Mouse (Mus musculus) layer of hippocampus, postnatal 14 days (tissue): ENCODE measurements around the gene Timm22. TPM values are rescaled to one million over a fixed set of nuclear protein-coding genes. Genes with fewer than 3 reads are reported as not detected.

Source experiments
- DNase-seq, 2 experiments: peaks; one replicate each; pipeline ENCODE4 v3.0.0; 2021 to 2022; ENCODE audit warnings: low spot score in 2 of 2, mixed read lengths in 1 of 2
- total RNA-seq, 2 experiments: library from RNA; stranded (reverse); gene quantifications; 2 replicates each; pipeline ENCODE4 v1.2.3; 2021

The Timm22 gene
- total RNA-seq, 2 experiments from 2014 or later: 30.2 to 33.0 TPM

GRCm38 (mm10) chr11:76429556-76429955, 22.8 kb downstream of the Timm22 start:
- DNase-seq: no peak

DNA sequence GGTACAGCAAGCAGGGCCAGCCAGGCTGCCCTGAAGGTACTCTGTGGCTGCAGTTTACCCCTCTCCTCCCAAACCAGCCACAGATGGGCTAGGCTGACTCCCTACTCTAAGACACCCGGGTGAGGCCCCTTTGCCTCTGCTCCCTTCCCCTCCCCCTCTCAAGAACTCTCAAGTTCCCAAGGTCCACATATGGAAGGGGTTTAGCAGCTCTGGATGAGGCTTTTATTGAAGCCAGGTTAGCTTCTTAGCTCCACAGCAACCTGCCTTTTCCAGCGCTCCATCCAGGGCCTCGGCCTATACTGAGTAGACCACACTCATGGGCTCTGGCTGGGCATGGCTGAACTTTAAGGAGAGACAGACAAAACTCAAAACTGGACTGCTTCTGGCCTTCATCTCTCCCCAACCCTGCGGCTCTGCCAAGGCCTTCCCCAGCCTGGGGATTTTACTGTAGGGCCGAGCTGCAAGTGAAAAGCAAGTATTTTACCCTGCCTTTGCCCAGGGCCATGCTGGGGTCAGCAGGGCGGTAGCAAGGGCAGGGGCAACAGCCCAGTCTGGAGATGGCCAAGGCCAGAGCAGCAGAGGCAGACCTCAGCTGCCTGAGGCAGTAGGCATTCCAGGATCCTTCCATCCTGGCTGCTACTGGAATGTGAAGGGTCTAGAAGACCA, 23.3 kb downstream of the Timm22 start:
- no peak for DNase-seq

DNA sequence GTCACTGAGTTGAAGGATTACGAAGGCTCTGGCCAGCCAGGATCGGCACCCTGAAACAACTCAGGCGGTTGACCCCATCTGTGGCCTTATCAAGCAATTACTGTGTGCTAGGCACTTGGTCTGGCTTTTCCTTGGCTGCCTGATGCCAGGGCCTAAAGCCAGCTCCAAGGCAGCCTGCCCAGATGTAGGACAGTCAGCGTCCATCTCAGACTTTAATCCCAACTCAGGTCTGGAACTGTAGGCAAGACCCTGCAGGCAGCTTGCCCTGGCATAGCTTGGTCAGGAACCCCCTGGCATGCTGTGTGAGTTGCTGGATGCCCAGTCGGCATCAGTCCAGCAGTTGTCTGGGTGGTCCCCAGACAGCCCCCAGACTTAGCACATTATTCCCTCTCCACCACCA, 29.3 kb downstream of the Timm22 start:
- no peak for DNase-seq

DNA sequence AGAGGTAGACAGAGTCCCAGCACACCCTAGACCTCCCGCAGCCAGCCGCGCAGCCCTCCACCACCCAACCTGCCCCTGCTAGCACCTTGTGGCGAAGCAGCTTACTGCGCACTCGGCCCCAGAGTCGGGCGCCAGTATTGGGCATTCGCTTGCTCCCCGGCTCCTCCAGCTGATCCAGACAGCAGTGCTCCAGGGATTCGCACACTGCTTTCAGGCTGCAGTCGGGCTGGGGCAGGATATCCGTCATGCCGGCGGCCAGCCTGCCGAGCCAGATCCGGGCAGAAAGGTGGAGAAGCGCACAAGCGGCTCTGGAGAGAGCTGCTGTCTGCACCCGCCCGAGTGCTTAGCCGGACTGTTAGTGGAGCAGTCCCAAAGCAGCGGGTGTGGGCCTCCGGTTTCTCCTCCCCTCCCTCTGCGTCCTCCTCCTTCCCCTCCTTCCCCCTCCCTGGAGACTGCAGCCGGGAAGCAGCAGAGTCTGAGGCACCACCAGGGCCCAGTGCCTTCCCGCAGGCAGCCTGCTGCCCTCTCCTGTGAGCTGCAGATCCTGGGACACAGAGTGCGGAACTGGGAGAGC, 30.2 kb downstream of the Timm22 start:
- DNase-seq: no peak

- DNase-seq: peak in 1 of 2 experiments; percentile 70
Observed at GRCm38 (mm10) chr11:76439666-76440065, 32.9 kb downstream of the Timm22 start.

GRCm38 (mm10) chr11:76445459-76445858, 38.7 kb downstream of the Timm22 start:
- DNase-seq: no peak

DNA sequence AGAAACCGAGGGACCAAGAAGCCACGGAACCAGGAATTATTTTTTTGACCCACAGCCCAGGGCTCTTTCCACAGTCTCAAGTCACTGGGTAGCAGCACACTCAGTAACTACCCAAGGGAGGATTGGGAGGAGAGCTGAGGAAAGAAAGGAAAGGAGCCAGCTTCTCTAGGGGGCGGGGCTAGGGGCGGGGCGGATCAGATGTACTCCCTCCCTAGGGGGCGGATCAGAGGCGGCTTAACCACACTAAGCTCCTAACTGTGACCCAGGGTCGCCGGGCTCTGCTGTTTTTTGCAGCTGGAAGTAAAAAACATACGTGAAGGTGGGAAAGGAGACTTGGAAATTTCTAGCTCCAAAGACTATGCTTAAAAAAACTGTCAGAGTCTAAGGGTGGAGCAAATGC, 39.5 kb downstream of the Timm22 start:
- DNase-seq: no peak

DNA sequence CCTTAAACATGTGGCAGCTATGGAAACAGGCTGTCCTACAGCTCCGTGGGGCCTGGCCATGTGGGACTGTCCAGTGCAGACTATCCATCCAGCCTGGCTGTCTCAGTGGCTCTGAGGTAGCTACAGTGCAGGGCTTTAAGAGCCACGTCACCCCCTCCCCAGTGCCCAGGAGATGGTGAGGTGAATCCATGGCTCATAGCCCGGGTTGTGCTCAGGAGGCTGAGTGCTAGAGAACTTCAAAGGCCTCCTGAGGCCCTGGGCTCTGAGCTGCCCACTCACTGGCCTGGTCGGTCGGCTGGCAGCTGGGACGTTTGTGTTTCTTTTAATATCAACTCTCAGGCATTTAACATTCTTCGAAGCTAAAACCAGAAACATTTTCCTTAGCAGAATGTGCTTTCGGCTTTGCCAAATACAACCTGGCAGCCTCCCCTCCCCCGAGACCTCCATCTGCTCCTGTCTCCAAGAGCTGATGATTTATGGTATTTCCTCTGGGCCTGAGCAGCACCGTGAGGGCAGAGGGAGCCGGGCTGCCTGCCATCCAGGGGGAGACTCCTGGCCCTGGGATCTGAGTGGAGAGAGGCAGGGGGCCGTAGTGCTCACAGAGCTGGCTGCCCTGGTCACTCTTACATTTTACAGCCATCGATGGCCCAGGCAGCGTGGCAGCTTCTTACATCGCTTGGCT, 42.9 kb downstream of the Timm22 start:
- peak; percentile 73 to 83 for DNase-seq

DNA sequence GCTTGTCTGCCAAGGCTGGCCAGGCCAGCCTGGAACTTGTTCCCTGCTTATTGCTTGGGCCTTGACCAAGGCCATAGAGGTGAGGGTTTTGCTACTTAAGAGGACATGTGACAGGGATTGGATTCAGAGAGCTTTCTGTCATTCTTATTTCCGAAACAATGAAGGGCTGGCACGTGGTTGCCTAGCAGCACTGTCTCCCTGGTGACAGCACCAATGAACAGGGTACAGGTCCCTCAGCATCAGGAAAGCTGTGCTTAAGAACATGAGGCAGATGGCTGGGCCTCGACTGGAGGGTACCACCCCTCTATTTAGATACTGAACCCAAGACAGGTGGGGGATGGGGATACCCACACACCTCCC, 43.4 kb downstream of the Timm22 start:
- peak in 1 of 2 experiments; percentile 74 for DNase-seq

DNA sequence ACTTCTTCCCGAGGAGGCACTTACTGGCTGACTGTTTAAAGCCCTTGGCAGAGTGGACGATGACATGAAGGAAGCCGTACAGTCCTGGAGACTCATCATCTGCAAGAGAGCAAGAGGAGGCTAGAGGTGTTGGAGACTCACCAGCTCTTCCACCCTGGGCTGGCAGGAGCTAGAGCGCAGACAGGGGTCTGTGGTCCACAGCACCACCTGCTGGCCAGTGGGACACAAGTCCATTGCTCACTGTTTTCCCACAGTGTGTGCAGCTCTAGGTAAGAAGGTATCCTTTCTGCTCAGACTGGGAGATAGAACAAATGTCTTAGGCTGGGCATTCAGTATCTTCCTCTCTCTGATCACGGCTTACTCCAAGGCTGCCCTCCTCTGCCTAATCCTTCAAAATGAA, 47.7 kb downstream of the Timm22 start:
- DNase-seq: peak; percentile 59 to 68

- DNase-seq: peak; percentile 82 to 86
Observed at GRCm38 (mm10) chr11:76456233-76456632, 49.5 kb downstream of the Timm22 start.

- DNase-seq: no peak
Observed at GRCm38 (mm10) chr11:76456897-76457296, 50.1 kb downstream of the Timm22 start.

DNA sequence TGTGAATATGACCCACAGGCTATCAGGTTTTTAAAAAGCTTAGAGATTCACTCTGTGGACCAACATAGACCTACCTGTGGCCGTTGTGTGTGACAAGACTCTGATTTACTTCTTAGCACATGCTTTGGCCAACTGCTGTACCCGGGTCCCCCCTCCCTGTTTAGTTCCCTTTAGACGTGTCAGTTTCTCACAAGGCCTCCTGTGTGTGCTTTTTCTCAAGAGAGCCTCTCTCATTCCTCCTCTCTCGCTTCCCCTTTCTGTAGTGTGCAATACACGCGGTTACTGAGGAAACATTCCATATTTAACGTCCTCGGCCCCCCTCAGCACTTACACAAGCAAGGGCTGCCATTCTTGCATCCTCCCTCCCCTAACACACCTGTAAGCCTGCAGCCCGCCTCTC, 52.0 kb downstream of the Timm22 start:
- DNase-seq: no peak

GRCm38 (mm10) chr11:76459489-76459888, 52.7 kb downstream of the Timm22 start:
- no peak for DNase-seq

DNA sequence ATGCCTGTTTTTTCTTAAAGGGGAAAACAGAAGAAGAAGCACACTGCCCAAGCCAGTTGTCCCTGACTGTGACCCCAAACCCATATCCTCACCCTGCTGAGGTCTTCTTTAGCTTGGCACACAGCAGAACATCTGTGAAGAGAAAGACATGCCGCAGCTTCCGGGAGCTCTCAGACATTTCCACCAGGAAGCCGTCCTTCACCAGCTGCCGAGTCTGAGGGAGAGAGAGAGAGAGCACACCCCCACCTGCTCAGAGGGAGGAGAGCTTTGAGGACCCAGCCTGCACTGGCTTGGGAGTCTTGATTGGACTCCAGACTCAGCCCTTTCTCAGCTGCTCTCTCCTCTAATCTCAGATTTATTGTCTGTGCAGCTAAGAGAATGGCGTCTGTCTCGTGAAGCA, 54.4 kb downstream of the Timm22 start:
- DNase-seq: no peak

- DNase-seq: no peak
Observed at GRCm38 (mm10) chr11:76461696-76462095, 54.9 kb downstream of the Timm22 start.

DNA sequence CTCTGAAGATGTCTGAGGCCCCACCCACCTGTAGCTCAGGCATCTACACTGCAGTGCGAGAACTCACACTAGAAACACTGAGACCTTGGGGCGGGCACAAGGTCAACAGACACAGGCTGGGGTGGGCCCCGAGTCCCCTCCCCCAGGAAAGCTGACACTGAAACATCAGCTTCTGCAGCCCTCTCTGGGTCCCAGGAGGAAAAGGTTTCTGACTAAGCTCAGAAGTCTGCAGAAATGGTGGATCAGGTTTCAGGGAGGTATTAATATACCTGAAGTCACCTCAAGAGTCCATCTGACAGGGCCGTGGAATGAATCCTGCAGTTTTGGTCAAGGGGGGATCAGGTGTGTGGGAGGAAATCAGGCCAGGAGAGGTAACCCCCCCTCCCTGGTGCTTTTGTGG, 59.1 kb downstream of the Timm22 start:
- no peak for DNase-seq

Other genes with a start within 250 kb of the Timm22 start
- 10 to 100 TPM; 79.6 to 84.0 TPM for gene Vps53, start 227.3 kb upstream of the Timm22 start, total RNA-seq
- 10 to 100 TPM; 18.6 to 21.4 TPM for gene Fam57a, start 227.3 kb upstream of the Timm22 start, total RNA-seq
- 1 to 10 TPM in 1 of 2 experiments, under 1 TPM in 1; 0.62 to 1.7 TPM for gene Dbil5, start 189.3 kb upstream of the Timm22 start, total RNA-seq
- gene Gemin4, start 189.3 kb upstream of the Timm22 start, total RNA-seq: 1 to 10 TPM; 6.5 to 7.2 TPM
- 10 to 100 TPM; 15.7 to 15.8 TPM for gene Mrm3, start 163.2 kb upstream of the Timm22 start, total RNA-seq
- gene Glod4, start 163.2 kb upstream of the Timm22 start, total RNA-seq: 10 to 100 TPM; 47.8 to 50.4 TPM
- gene Nxn, start 7.8 kb upstream of the Timm22 start, total RNA-seq: 10 to 100 TPM; 14.1 to 18.5 TPM
- 100 to 1,000 TPM; 412 to 440 TPM for gene Abr, start 215.4 kb downstream of the Timm22 start, total RNA-seq